Mouse (Mus musculus): ENCODE measurements around the gene Tbc1d12.
"Not testable (repeated sequence)": the region's sequence is repeated elsewhere in the genome, so short reads cannot be mapped to it uniquely, and the experiment has no call there.

The Tbc1d12 gene

DNA sequence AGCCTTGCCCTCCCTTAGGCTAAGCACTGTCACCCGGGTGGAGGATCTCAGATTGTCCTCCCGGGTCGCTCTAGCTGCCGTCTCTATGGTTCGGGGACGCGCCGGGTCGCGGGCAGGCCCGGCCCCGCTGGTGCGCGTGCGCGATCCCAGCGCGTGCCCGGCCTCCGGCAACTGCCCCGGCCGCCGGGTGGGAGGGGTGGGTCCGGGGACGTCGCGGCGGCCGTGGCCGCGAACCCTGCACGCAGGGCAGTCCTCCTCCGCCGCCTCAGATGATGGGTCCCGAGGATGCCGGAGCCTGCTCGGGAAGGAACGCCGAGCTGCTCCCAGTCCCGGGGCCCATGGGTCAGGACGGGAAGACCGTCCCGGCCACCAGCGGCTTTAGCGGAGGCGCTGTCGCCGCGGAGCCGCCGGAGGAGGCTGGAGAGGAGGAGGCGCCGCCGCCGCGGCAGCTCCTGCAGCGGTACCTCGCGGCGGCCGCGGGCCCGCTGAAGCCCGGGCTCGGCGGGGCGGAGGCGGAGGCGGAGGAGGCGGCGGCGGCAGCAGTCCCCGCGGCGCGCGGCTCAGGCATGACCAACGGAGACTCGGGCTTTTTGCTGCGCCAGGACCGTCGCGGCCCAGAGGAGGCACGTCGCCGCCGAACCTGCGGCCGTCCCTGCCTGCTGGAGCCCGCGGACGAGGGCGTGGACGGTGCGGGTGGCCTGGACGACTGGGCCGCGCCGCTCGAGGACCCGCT is at the start of gene Tbc1d12:
Tbc1d12 (plus strand) TSS at position 142 of the 733 bp plus-strand sequence.
- DNase-seq (ENCODE audit: low read depth, low spot score): peak; percentile 75

DNA sequence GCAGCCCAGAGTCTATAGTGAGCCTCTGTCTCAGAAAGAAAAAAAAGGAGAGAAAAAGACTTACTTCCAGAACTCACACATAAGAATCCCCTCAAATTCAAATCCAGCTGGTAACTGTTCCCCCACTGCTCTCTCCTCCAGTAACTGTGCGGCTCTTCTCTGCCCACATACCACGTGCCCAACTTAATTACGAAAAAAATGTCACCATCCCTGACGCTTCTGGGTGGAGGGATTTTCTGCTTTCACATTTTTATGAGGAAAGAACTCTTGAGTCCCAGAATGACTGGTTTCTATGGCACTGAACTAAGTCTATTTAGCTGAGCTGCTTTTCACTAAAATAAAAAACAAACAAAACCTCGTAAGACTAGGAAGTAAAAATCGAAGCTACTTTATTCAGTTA is 48.6 kb upstream of the Tbc1d12 start:
- DNase-seq (ENCODE audit: low read depth, low spot score): no peak

DNA sequence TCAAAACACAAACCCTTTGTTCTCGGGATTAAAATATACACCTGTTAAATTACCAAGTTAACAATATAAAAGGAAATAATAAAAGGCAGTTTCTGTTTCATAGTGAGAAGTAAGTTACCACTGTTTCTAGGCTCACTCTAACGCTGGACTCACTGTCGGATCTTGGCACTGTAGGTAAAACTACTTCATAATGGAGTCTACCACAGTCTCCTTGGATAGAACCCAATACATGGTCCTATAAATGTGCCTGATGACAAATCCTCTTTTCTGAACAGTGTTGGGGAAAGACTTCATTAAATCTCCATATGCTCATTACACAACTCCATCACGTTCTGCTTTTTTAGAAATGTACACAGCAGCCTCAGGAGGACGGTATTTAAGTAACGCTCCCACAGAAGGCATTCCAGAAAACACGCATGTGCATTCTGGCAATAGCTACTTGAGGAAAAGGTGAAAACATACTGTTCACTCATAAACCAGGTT is 42.8 kb upstream of the Tbc1d12 start:
- peak; percentile 72 for DNase-seq (ENCODE audit: low read depth, low spot score)

DNA sequence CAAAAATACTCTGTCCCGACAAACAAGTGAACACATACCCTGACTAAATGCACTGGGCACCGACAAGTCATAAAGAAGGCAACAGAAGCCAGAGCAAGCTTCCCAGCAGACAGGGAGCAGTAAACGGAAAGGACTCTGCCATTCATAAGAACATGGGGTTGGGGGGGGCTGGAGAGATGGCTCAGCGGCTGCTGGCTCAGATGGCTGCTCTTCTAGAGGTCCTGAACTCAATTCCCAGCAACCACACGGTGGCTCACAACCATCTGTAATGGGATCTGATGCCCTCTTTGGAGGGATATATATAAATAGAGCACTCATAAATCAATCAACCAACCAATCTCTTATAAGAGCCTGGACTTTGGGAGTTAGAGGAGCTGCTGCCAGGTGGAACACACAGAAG is 39.8 kb upstream of the Tbc1d12 start:
- no peak for DNase-seq (ENCODE audit: low read depth, low spot score)

DNA sequence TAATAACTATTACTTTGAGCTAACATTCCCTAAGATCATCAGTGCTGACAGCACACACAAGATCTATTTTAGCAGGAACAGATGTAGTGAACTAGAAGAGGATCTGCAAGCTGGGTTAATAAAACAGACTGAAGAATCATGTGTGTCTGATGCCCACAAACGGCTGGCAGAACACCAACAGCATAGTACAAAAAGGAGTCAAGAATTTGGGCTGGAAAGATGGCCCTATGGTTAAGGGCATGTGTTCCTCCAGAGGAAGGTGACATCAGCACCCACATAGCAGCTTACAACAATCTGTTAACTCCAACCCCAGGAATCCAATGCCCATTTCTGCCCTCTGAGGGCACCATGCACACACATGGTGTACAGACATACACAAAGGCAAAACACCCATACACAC is 38.1 kb upstream of the Tbc1d12 start:
- DNase-seq (ENCODE audit: low read depth, low spot score): no peak

DNA sequence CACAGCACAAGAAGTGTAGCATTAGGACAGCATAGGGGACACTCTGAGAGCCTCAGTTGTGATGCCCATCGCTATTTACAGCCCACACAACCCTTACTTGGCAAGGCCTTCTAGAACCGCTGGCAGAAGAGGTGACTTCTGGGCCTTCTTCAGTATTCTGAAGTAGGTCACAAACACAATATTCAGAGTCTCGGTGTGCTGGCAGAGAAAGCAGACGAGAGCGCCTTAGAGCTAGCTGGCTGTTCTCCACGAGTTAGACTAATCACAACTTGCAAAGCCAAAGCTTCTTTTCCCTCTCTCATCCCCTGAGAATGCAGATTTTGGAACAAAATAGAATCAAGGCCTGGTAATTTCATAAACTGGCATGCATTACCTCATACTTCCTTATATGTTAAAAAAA is 37.6 kb upstream of the Tbc1d12 start:
- DNase-seq (ENCODE audit: low read depth, low spot score): no peak

DNA sequence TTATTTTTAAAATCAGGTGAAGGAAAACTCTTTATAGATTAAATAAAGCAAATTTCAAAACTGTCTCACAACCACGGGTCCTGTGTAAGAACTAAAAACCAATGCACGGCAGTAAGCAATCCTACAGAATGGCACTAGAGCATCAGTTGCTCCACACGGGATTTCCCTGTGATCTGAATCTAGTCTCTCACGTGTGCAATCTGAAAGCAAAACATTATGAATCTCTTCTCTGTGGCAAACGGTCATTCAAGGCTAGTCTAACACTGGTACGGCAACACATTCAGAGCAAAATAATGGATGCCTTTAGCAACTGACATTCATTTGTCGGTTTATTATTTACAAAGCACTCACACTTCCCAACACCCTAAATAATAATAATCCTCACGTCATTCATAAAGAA is 18.2 kb upstream of the Tbc1d12 start:
- DNase-seq (ENCODE audit: low read depth, low spot score): no peak

DNA sequence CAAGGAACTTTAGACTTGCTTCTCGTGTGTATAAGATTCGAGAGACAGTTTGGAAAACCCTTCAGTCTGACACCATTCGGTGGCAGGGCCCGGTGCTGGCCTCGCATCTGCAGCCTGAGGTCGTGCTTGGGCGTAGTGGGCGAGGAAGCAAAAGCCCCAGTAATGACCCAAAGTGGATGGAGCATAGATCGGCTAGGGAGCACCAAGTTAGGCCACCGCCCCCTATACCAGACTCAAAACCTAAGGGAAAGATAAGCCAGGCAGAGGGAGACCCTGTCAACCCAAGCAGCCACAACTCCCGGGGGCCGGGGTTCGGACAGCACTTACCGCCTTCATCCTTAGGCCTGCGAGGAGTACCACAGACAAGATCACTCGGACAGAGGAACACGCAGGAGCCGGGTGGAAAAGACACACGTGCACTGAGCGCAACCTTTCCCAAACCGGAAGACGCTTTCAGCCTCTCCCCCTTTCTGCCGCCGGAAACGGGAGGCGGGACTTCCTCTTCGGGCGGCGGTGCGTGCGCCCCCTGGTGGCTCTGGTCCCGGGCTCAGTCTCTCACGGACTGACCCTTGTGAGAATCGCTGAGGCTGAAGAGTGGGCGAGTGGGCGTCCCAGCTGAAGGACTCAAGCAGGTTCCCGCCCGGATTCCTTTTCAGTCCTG is 17.5 kb upstream of the Tbc1d12 start, which contains the start of gene Noc3l:
Noc3l (minus strand) TSS at position 472 of the 661 bp plus-strand sequence.
- DNase-seq (ENCODE audit: low read depth, low spot score): peak; percentile 72

DNA sequence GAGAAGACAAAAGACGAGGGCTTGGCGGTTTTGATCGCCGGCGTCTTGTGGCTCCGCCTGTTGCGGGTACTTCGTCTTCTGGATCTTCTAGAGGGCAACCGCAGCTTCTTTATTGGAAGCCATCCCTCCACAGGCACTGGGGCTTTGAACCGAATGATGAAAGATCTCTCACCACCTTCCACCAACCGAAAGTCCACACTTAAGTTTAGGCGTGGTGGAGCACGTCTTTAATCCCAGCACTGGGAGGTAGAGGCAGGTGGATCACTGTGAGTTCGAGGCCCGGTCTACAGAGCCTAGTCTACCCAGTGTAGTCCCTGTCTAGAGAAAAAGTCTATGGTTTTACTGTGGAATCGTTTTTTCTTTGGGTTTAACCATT is 17.0 kb upstream of the Tbc1d12 start:
- DNase-seq (ENCODE audit: low read depth, low spot score): no peak

DNA sequence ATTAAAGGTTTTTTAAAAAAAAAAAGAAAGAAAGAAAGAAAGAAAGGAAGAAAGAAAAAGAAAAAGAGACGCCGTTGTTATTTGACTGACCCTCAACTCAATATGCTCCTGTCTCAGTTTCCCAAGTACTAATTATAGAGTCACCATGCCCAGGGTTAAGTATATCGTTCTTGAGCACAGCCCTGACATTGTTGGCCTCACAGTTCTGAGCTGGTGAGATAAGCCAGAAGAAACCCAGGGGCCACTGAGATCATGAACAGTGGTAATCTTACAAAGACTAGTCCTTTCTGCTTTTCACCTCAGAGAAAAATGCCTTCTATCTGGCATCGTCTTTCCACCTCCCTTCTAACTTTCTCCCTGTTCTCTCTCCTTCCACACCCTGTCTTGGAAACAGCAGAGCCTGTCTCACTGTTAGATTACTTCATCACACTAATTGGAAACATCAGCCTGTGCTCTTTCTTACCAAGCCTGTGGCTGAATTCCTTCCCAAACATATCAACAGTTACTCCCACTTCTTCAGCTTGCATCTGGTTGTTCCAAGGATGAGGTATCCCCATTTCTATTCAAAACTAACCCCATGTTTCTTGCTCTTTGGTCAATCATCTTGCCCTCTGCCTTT is 16.1 kb upstream of the Tbc1d12 start:
- no peak for DNase-seq (ENCODE audit: low read depth, low spot score)

DNA sequence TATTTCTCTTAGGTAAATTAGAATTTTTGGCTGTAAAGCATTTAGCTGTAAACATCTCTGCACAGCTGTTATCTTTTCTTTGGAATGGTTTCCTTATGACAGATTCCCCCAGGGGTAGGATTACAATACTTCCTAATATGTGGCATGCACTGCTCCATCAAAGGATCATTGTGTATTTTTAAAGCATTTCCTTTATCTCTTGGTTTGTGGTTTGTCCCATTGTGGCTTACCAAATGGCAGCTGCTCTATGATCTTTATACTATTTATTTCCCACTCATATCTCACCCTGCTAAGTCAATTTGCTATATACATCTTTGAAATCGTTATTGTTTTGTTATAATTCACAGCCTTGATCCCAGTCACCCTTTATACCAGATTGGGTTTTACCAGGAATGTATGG is 3.2 kb upstream of the Tbc1d12 start:
- no peak for DNase-seq (ENCODE audit: low read depth, low spot score)

DNA sequence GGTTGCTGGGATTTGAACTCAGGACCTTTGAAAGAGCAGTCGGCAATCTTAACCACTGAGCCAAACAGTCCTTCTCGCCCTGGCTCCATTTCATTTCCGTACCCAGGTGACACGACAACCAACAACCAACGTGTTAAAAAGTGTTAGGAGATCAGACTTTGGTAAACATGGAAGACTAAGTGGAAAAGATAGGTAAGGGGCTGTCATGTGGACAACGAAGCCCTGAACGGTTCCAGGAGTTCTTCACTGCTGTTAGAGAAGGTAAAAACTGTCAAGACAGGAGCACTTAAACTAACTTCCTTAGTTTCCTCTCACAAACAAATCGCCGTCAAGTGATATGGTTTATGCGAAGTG is 318 bp upstream of the Tbc1d12 start:
- DNase-seq (ENCODE audit: low read depth, low spot score): no peak

DNA sequence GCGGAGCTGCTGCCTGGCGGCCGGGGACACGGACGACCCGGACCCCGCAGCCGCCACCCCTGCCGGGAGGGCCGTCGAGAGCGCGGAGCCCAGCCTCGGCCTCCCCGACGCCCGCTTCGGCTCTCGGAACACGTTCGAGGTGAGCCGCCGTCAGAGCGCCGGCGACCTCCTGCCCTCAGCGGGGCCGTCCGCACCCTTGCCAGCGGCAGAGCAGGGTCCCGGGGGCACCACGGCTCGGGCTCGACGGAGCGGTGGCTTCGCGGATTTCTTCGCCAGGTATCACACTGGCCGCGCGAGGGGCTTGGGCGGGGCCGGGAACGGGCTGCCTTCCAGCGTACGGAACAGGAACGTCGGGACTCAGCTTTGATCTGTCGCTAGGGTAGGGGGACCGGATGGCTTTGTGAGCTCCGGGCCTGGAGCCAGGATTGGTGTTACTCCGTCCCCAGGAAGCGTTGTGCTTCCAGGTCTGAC is 827 bp downstream of the Tbc1d12 start:
- DNase-seq (ENCODE audit: low read depth, low spot score): no peak

DNA sequence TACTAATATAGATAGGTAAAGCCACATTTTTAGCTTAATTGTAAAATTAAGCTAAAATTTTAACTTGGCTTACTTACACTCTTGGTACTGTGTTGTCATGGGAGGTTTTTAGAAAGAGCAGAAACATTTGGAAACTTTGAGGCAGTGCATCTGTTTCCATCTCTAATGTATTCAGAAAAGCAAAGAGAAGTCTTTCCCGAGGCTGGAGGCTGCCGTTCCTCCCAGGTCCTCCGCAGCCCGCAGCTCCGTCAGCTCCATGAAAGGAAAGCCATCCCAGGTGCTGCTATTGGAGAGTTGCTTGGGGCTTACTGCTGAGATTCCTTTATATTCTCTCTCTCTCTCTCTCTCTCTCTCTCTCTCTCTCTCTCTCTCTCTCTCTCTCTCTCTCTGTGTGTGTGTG is 8.4 kb downstream of the Tbc1d12 start:
- DNase-seq (ENCODE audit: low read depth, low spot score): peak; percentile 19

DNA sequence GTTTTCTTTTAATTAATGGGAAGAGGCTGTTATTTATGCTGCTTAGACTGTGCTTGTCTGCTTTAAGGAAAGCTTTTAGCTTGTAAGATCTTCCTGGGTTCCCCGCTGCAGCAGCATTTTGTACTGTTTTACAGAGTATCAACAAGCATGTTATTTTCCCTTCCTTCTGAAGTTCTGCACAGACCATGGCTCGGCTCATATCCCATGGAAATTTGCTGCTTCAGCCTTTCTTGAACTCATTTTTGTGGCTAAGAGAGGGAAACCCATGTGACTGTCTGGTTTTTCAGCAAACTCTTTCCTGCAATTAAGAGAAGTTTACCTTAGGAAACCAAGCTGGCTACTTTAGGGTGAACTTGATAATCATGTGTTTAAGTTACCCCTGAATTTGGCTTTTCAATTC is 10.0 kb downstream of the Tbc1d12 start:
- no peak for DNase-seq (ENCODE audit: low read depth, low spot score)

DNA sequence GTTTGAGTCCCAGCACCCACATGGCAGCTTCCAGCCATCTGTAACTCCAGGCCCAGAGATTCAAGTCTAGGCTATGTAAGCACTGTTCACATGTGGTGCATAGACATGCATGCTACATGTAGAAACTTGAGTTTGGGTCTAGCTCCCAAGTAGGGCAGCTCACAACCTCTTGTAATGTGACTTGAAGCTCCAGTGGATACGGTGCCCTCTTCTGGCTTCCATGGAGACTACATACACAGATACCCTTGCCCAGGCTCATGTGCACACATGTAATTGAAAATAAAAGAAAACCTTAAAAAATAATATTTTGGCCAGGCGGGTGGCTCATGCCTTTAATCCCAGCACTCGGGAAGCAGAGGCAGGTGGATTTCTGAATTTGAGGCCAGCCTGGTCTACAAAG is 21.8 kb downstream of the Tbc1d12 start:
- no peak for DNase-seq (ENCODE audit: low read depth, low spot score)

DNA sequence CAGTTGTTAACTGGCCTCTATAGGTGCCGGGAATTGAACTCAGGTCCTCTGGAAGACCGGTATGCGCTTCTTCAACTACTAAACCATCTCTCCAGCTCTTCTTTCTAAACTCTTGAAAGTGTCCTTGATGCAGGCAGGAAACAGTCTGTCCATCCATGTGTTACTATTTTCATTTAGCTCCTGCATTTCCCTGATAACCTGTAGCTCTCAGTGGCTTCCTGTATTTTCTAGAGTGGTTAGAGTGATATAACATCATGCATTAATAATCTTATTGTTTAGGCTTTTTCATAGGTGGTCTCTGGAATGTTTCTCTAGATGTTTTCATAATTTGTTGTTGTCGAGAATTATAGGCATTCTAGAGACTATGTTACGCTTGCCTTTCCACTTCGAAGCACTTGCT is 26.1 kb downstream of the Tbc1d12 start:
- no peak for DNase-seq (ENCODE audit: low read depth, low spot score)

DNA sequence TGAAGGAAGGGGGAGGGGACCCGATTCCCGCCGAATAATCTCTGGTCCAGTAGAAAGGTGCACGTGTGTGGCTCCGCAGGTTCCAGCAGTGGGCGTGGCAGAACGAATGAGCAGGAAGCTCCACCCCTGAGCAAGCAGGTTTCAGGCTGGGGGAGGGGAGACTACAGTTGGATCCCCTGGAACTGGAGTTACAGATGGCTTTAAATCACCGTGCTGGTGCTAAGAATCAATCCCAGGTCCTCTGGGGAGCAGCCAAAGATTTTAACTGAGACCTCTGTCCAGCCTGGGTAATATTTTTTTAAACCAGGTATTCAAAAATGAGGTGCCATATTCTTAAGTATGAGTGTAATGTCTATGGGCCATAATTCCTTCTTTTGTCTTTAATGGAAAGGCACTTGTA is 38.4 kb downstream of the Tbc1d12 start:
- DNase-seq (ENCODE audit: low read depth, low spot score): not testable (repeated sequence)

DNA sequence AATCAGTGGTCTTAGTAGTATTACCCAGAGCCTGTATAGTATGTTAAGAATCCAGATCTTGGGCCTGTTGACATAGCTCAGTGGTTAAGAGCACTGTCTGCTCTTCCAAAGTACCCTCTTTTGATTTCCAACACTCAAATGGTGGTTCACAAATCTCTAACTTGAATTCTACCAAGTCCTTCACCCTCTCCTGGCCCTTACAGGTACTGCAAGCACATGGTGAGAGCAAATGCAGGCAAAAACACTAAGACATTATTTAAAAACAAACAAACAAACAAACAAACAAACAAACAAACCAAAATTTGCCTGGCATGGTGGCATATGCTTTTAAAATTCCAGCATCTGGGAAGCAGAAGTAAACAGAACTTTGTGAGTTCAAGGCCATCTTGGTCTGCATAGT is 43.9 kb downstream of the Tbc1d12 start:
- DNase-seq (ENCODE audit: low read depth, low spot score): no peak

DNA sequence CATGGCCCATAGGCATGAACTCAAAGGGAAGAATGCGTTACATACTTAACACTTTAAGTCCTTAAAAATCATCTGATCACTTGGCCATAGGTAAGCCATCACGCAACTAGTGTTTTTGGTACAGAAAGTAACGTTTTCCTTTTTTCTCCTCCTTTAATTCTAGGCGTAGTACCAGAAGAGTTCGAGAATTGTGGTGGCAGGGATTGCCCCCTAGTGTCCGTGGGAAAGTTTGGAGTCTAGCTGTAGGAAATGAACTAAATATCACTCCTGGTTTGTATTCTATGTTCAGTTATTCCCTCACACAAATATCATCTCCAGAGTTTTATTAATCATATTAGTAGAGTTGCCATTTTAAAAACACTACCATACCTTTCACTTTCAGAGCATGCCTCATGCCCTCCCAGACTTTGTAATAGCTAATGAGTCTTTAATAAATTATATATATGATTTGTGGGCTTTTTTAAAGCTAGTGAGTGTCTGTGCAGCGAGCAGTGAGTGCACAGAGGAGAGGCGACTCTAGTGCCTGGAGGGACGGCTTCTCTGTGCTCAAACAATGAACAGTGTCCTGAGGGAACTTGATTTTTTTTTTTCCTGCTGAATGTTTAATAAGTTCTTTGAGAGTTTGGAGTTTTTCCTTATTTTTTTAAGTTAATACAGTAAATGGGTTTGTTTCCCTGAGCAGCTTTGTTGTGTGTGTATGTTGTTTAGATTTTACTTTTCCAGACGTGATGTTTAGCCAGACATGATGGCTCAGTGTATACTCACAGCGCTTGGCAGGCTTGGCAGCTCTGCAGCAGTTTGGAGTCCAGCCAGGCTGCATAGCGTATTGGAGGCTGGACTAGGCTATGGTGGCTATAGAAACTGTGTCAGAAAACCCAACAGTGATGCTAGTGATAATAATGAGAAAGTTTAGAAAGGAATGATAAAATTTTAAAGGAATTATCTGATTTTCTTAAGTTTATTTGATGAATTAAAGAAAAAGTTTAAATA is 65.1 kb downstream of the Tbc1d12 start:
- no peak for DNase-seq (ENCODE audit: low read depth, low spot score)

DNA sequence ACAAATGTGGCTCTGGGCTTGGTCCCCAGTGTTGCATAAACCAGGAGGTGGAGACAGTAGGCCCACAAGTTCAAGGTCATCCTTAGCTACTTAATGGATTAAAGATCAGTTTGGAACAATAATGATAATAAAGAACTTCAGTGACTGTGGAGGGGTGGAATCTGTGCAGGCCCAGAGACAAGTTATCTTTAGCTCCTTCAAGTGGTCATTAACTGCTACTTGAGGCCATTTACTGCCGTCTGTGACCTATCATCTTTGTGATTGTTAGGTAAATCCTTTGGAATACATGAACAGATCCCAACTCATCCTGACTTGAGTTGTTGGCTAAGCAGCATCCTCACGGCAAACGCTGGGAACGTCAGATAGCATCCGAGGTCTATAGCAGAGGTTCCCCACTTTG is 66.1 kb downstream of the Tbc1d12 start:
- DNase-seq (ENCODE audit: low read depth, low spot score): no peak

DNA sequence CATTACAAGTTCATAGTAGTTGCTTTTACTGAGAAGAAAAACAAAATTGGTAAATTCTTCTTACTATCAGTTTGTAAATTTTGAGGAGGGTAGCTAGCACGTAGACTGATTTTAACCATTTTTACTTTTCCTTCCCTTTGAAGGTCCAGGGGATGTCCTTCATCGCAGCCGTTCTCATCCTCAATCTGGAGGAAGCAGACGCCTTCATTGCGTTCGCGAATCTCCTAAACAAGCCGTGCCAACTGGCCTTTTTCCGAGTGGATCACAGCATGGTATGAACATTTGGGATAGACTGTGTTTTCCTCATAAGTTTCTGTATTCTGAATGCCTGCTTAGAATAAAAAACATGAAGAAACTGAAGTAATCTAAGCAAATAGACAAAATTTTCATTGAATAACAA is 77.4 kb downstream of the Tbc1d12 start:
- no peak for DNase-seq (ENCODE audit: low read depth, low spot score)

All from telencephalon, adult 2 months (tissue).